Mouse (Mus musculus): Measurements from ENCODE around the gene Nupr1.
A peak's percentile ranks its signal among the peaks of the same experiment; 100 is the strongest.

The Nupr1 gene

DNA sequence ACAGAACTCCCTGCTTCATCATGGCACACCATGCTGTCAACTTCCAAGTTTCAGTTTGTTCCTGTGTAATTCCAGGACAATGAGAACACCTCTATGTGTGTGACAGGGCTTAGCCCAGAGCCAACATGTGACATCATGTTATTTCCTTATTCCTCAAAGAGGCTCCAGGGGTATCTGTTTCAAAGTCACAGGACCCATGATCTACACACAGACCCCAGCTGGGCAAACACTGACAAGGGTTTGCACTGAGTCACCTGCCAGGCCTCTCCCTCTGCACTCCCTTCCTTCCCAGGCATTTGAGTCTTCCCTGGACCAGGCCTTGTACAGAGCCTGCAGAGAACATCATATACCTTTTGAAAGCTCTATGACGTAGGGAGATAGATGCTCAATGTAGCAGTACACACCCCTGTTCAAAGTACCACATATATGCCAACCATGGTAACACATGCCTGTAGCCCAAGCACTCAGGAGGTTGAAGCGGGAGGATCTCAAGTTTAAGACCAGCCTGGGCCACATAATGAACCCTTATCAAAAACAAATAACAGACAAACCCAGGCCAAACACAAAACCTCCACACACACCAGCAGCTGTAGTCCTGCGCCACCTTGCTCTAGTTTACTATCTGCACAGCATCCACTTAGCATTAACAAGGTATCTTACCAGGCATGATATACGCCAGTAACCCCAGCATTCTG lies at the start of gene Nupr1:
TSS of gene Nupr1 (minus strand) at position 38 of the 695 bp plus-strand sequence.
- no peak for DNase-seq (ENCODE audit: low read depth)

DNA sequence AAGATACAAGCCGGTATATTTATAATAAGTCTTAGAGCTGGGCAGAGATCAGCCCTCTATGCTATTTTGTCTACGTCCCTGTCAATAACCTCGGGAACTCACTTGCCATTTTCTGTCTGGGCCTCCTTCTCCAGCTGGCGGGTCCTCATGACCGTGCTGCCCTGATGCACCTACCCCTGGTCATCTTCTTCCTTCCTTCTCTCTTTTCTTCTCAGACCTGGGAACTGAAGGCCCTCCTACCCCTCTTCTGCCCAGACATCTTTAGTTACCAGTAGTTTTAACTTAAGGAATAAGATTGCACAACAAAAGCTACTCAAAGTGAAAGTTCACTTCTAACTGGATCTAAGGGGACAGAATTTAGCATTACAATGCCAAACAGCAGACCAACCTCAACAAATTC lies 49.0 kb upstream of the Nupr1 start:
- DNase-seq (ENCODE audit: low read depth) = no peak

- no peak for DNase-seq (ENCODE audit: low read depth)
These were observed 48.1 kb upstream of the Nupr1 start for GRCm38 (mm10) chr7:126678545-126679341.

- DNase-seq (ENCODE audit: low read depth) = no peak
These were observed 46.1 kb upstream of the Nupr1 start for GRCm38 (mm10) chr7:126676631-126677220.

DNA sequence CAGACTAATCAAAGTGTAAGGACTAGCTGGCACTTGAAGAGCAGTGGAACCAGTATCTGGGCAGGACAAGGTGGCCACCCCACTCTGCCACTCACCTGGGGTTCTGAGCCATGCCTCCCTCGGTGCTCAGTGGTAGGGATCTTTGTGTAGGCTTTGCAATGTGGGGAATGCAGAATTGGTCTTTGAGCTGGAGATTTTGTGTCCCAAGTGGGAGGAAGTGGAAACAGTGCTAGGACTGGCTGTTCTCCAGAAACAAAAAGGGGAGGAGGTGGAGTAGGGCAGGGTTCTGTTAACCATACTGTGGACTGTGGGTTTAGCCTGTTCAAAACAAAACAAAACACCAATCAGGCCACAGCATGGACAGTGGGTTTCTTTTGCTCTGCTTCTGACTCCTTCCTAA lies 45.5 kb upstream of the Nupr1 start, which contains the start of gene Sult1a1:
TSS of gene Sult1a1 (minus strand) at position 226 of the 400 bp plus-strand sequence.
- no peak for DNase-seq (ENCODE audit: low read depth)

DNA sequence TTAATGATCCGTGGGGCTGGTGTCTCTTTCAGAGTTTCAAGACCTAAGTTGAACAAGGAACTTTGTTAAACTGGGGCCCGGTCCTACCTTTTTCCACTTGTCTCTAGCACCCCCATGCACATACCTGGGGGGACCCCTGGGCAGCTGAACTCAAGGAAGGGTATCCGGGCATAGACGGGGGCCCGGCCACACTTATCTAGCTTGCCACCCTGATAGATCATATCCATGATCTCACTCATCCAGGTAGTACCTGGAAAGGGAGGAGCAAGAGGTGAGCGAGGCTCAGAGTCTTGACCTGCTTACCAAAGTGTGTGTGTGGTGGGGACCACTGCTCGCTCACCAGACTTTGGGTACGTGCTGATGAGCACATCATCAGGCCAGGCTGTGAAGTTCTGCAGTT lies 44.4 kb upstream of the Nupr1 start:
- no peak for DNase-seq (ENCODE audit: low read depth)

DNA sequence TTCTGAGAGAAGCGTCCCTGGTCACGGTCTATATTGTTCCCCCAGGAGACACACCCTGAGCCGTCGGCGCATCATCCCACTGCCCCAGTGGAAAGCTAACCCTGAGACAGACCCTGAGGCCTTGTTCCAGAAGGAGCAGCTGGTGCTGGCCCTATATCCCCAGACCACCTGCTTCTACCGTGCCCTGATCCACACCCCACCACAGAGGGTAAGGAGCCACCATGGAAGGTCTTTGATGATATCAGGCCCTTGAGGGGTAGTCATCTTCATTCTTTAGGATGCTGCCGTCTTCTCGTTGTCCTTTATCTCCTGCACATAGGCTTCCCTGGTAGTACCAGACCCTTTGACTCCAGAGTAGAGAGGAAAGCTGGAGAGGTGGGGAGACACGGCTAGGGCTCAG lies 41.5 kb upstream of the Nupr1 start:
- DNase-seq (ENCODE audit: low read depth) = no peak

DNA sequence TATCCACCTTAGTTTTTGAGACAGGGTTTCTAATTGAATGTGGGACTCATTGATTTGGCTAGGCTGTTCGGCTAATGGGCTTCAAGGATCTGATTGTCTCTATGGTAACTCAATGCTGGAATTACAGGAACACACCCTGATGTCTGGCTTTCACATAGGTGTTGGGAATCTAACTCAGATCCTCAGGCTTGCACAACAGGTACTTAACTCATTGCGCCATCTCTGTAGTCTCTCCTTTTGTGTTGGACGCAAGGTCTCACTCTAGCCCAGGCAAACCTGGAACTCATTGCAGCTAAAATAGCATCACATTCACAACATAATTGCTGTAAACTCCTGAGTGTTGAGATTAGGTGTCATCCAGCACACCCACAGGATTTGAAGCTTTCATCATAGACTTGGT lies 39.5 kb upstream of the Nupr1 start:
- DNase-seq (ENCODE audit: low read depth) = no peak

- DNase-seq (ENCODE audit: low read depth) = no peak
These were observed 37.8 kb upstream of the Nupr1 start for GRCm38 (mm10) chr7:126668452-126668851.

GRCm38 (mm10) chr7:126667495-126668090 lies 36.9 kb upstream of the Nupr1 start:
- DNase-seq (ENCODE audit: low read depth) = no peak

DNA sequence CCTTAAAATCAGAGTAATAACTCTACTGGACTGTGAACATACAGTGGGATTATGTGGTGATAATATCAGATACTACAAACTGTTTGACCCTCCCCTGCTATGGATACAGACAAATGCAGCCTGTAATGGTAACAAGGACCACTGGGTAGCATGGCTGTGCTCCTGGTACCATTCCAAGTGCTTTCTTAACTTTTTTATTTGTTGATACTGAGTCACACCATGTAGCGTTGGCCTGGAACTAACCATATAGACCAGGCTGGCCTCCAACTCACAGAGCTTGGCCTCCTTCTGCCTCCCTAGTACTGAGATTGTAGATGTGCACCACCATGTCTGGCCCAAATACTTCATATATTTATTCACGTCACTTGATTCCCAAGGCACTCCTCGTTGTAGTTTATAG lies 34.6 kb upstream of the Nupr1 start:
- no peak for DNase-seq (ENCODE audit: low read depth)

GRCm38 (mm10) chr7:126663646-126664045 lies 33.0 kb upstream of the Nupr1 start:
- no peak for DNase-seq (ENCODE audit: low read depth)

- DNase-seq (ENCODE audit: low read depth) = no peak
These were observed 29.1 kb upstream of the Nupr1 start for GRCm38 (mm10) chr7:126659771-126660170.

DNA sequence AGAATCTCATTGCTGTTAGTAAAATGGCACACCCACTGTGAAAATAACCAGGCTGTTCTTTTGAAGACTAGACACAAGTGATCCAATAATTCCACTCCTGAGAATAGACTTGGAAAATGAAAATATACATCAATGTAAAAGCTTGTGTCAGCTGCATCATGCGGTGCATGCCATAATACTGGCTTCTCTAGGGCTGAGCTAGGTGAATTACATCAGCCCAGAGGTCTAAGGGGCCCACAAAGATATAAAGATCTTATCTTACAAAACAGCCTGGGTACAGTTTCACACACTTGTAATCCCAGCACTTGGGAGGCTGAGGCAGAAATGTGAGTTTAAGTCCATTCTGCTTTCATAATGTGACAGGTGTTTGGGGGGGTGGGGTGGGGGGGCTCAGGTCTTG lies 26.9 kb upstream of the Nupr1 start:
- DNase-seq (ENCODE audit: low read depth) = no peak

- peak; percentile 73 for DNase-seq (ENCODE audit: low read depth)
These were observed 25.0 kb upstream of the Nupr1 start for GRCm38 (mm10) chr7:126655695-126656094.

- no peak for DNase-seq (ENCODE audit: low read depth)
These were observed 23.3 kb upstream of the Nupr1 start for GRCm38 (mm10) chr7:126653991-126654390.

- no peak for DNase-seq (ENCODE audit: low read depth)
These were observed 20.2 kb upstream of the Nupr1 start for GRCm38 (mm10) chr7:126650852-126651251.

- DNase-seq (ENCODE audit: low read depth) = peak; percentile 96
These were observed 18.8 kb upstream of the Nupr1 start, which contains the start of gene Sgf29 for GRCm38 (mm10) chr7:126649231-126650051. Gene Sgf29, plus strand, starts transcription at chr7:126649309.

GRCm38 (mm10) chr7:126648486-126648885 lies 17.8 kb upstream of the Nupr1 start:
- DNase-seq (ENCODE audit: low read depth) = peak; percentile 35

- DNase-seq (ENCODE audit: low read depth) = no peak
These were observed 15.0 kb upstream of the Nupr1 start for GRCm38 (mm10) chr7:126645708-126646107.

DNA sequence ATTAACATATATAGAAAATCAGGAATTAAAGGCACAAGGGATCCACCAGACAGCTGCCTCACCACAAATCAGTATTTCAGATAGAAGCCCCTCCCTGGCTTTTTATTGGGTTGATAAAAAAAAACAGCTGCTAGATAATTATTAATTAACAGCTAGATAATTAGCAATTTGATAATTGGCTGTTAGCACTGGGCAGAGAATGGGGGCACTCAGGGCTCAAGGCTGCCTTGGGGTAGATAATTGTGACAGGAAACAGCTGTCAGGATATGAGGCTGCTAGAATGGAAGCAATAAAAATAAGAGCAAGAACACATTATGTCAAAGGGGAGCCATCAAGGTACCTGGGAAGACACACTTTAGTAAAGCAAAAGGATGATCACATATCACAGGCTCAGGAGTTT lies 14.3 kb upstream of the Nupr1 start:
- DNase-seq (ENCODE audit: low read depth) = no peak

DNA sequence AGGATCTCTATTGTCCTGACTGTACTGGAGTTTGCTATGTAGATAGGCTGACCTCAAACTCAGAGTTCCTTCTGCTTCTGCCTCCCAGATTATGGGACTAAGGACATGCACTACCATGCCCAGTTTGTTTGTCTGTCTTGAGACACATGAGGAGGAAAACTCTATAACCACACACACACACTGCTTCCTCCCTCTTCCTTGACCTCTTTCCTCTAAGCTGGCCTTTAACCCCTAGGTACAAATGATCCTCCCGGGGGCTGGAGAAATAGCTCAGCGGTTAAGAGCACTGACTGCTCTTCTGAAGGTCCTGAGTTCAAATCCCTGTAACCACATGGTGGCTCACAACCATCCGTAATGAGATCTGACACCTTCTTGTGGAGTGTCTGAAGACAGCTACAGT lies 13.7 kb upstream of the Nupr1 start:
- DNase-seq (ENCODE audit: low read depth) = no peak

All from naive thymus-derived CD4-positive, alpha-beta T cell, adult 2 months (primary cell).